Comparison of ENCODE assay signal across 24 mouse cellular contexts in the genomic region with DNA sequence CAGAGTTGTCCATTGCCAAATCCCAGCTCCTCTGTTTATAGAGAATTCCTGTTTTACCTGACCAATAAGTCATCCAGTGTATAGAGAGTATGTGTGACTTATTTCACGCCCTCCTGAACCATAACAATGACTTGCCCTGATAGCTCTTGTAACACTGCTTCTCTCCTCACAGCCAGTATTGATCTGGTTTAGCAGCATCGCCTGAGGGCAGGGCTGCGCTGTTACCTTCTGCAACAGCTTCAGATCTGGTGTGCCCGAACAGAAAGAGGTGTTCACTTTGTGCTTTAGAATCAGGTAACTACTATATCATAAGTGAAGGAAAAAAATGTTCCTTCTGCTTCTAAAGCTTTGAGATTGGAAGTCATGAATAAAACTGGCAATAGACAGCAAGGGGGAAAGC.
DNase-seq lines count a peak whose midpoint lies in the region; ATAC-seq and TF ChIP-seq lines count a peak whose summit lies in the region.
"Had no signal": no experiment of that assay in that cellular context is flagged by ENCODE, and none has a peak within 500 bp of the region (broad histone marks: within the 10 kb centered on the region; RNA-seq: fewer than 3 reads in every experiment).

No protein-coding gene starts in this region.

- no peak for ATAC-seq in lung, postnatal 0 days
- ATAC-seq in heart, embryonic 12.5 days (ENCODE audit: insufficient number of reproducible peaks, low FRiP score), result no peak
- ATAC-seq: activated CD4-positive, CD25-positive, alpha-beta regulatory T cell, adult 4 months; forebrain, embryonic 14.5 days; forebrain, embryonic 16.5 days; Patski had no signal

- TF ChIP-seq CTCF in ES-Bruce4 (IDR thresholded peaks at IDR 0.05; ENCODE audit: low read depth, low read length), result no peak
- TF ChIP-seq CTCF in lung, postnatal 0 days (IDR thresholded peaks at IDR 0.05), result no peak

- WGBS in lung, postnatal 0 days, result 92% methylated on average over 4 of the region's 4 CpGs
- WGBS in heart, embryonic 12.5 days, result 90% methylated on average over 4 of the region's 4 CpGs

- no peak overlapping the region for H3K27ac ChIP-seq in ES-Bruce4 (ENCODE audit: insufficient read depth, low read length)
- H3K27ac ChIP-seq in lung, postnatal 0 days (ENCODE audit: low read length), result no peak overlapping the region
- no peak overlapping the region for H3K27ac ChIP-seq in heart, embryonic 12.5 days (ENCODE audit: poor library complexity, severe bottlenecking)
- H3K27ac ChIP-seq: embryonic facial prominence, embryonic 13.5 days; embryonic facial prominence, embryonic 15.5 days; forebrain, embryonic 10.5 days; forebrain, embryonic 12.5 days had no signal

- no peak overlapping the region for H3K4me2 ChIP-seq in lung, postnatal 0 days (replicated peaks; ENCODE audit: low read depth, low read length)
- H3K4me2 ChIP-seq in heart, embryonic 12.5 days, result no peak overlapping the region
- H3K4me2 ChIP-seq: embryonic facial prominence, embryonic 13.5 days; embryonic facial prominence, embryonic 15.5 days; forebrain, embryonic 12.5 days had no signal

- DNase-seq in ES-CJ7 (ENCODE audit: low read depth, low spot score), result peak; percentile 40
- peak; percentile 75 for DNase-seq in ZHBTc4 (ENCODE audit: low read depth, low spot score)
- DNase-seq in spleen, postnatal 14 days (ENCODE audit: low spot score in 2 of 2), result no peak
- no peak for DNase-seq in lung, postnatal 0 days (ENCODE audit: low spot score)
- DNase-seq: adrenal gland, adult 8-10 months; adrenal gland, postnatal 14 days; adrenal gland, postnatal 36 days; cerebellum, adult 11-12 months; cerebellum, adult 2 months; cerebellum, adult 9-10 months; cerebellum, postnatal 10 days; cerebellum, postnatal 25 days; embryo, embryonic 11 days had no signal

- peaks cover 8% of the 10 kb centered on the region for H3K4me1 ChIP-seq in ES-Bruce4 (ENCODE audit: control insufficient read depth, insufficient read depth, low read length)
- H3K4me1 ChIP-seq in lung, postnatal 0 days (ENCODE audit: insufficient read depth, low read depth, low read length), result peaks cover 4% of the 10 kb centered on the region; the same call in 1 of the 2 replicates
- H3K4me1 ChIP-seq in heart, embryonic 12.5 days (replicated peaks), result peaks cover 42% of the 10 kb centered on the region

- no peak for TF ChIP-seq POLR2A in ES-Bruce4 (IDR thresholded peaks at IDR 0.05; ENCODE audit: insufficient read depth, low read length)

- TF ChIP-seq EP300 in ES-Bruce4 (IDR thresholded peaks at IDR 0.05; ENCODE audit: insufficient read depth, low read depth, low read length), result 0 out of 2 replicates have a peak, but pooled peaks have one; percentile 67
- no peak for TF ChIP-seq EP300 in lung, postnatal 0 days (IDR thresholded peaks at IDR 0.05)

- H3K9me3 ChIP-seq in ES-Bruce4 (replicated peaks; ENCODE audit: control insufficient read depth, insufficient read depth, low read length, poor library complexity, severe bottlenecking), result no peaks in the 10 kb centered on the region
- no peaks in the 10 kb centered on the region for H3K9me3 ChIP-seq in lung, postnatal 0 days (ENCODE audit: low read length)
- H3K9me3 ChIP-seq in heart, embryonic 12.5 days (replicated peaks), result no peaks in the 10 kb centered on the region
- H3K9me3 ChIP-seq: embryonic facial prominence, embryonic 13.5 days; embryonic facial prominence, embryonic 15.5 days; forebrain, embryonic 10.5 days; forebrain, embryonic 12.5 days had no signal

- H3K27me3 ChIP-seq in ES-Bruce4 (ENCODE audit: control insufficient read depth, insufficient read depth, low read length, poor library complexity, severe bottlenecking), result no peaks in the 10 kb centered on the region
- H3K27me3 ChIP-seq in lung, postnatal 0 days (replicated peaks; ENCODE audit: insufficient read depth, low read length), result no peaks in the 10 kb centered on the region
- H3K27me3 ChIP-seq in heart, embryonic 12.5 days (replicated peaks), result no peaks in the 10 kb centered on the region
- H3K27me3 ChIP-seq: embryonic facial prominence, embryonic 13.5 days; embryonic facial prominence, embryonic 15.5 days; Patski had no signal

- H3K4me3 ChIP-seq in ES-Bruce4 (ENCODE audit: low read depth, low read length), result no peak overlapping the region
- no peak overlapping the region for H3K4me3 ChIP-seq in lung, postnatal 0 days (ENCODE audit: low read depth, low read length)
- H3K4me3 ChIP-seq in heart, embryonic 12.5 days, result no peak overlapping the region
- H3K4me3 ChIP-seq: embryonic facial prominence, embryonic 13.5 days; embryonic facial prominence, embryonic 15.5 days; erythroblast, embryonic 14.5 days; forebrain, embryonic 10.5 days; forebrain, embryonic 12.5 days had no signal

- no peaks in the 10 kb centered on the region for H3K36me3 ChIP-seq in ES-Bruce4 (ENCODE audit: control insufficient read depth, insufficient read depth, low read length, poor library complexity, severe bottlenecking)
- H3K36me3 ChIP-seq in lung, postnatal 0 days (ENCODE audit: insufficient read depth, low read length), result no peaks in the 10 kb centered on the region
- no peaks in the 10 kb centered on the region for H3K36me3 ChIP-seq in heart, embryonic 12.5 days
- H3K36me3 ChIP-seq: embryonic facial prominence, embryonic 13.5 days; embryonic facial prominence, embryonic 15.5 days; forebrain, embryonic 10.5 days; forebrain, embryonic 12.5 days had no signal

- no peak overlapping the region for H3K9ac ChIP-seq in ES-Bruce4 (ENCODE audit: low read depth, poor library complexity, severe bottlenecking)
- no peak overlapping the region for H3K9ac ChIP-seq in lung, postnatal 0 days (replicated peaks; ENCODE audit: low read depth)
- no peak overlapping the region for H3K9ac ChIP-seq in heart, embryonic 12.5 days
- H3K9ac ChIP-seq: embryonic facial prominence, embryonic 13.5 days; embryonic facial prominence, embryonic 15.5 days; forebrain, embryonic 12.5 days had no signal

Comparison
In these comparisons a context has a peak if more than half of its experiments do, and no peak if none do; other contexts are left out.
1. DNase-seq: peak in ES-CJ7 (single experiment) and ZHBTc4 (single experiment); none in spleen, postnatal 14 days (0 of 2) and lung, postnatal 0 days (single experiment).